Mouse (Mus musculus): ENCODE measurements at regions not wholly inside any gene's neighbourhood (a gene's known extent, or its start where the extent isn't known, plus 50 kb on each side); places are given as distances from the start of the nearest gene placed in this dataset.

DNA sequence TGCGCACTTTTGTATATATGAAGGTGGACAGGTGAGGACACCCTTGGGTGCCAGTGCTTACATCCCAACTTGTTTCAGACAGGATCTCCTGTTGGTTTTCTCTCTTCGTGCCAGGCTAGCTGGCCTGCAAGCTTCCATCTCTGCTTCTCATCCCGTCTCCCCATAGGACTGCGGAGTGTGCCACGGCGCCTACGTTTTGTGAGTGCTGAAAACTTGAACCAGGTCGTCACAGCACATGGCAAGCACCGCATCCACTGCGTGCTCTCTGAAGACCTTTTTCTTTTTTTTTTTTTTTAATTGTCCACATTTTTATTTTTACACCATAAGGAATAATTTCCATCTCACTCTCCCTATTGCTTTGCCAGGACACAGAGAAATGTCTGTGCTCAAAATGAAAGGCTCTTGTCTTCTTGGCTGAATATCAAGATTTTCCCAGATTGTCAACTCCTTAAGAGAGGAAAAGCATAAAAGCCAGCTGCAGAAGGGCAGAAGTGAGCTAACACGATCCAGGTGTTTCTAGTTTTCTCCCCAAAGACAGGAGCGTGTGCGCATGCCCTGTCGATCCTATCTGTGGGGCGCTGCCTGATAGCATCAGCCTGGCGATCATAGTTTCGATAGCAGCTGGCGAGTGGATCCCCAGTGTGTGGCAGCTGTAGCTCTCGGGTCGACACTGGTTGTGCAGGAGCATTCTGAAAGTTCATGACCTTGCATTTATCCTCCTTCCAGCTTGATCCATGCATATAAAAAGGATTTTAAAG lies 326.4 kb upstream of the Ddhd1 start:
- no peak for DNase-seq (ENCODE audit: low read depth, low spot score)

DNA sequence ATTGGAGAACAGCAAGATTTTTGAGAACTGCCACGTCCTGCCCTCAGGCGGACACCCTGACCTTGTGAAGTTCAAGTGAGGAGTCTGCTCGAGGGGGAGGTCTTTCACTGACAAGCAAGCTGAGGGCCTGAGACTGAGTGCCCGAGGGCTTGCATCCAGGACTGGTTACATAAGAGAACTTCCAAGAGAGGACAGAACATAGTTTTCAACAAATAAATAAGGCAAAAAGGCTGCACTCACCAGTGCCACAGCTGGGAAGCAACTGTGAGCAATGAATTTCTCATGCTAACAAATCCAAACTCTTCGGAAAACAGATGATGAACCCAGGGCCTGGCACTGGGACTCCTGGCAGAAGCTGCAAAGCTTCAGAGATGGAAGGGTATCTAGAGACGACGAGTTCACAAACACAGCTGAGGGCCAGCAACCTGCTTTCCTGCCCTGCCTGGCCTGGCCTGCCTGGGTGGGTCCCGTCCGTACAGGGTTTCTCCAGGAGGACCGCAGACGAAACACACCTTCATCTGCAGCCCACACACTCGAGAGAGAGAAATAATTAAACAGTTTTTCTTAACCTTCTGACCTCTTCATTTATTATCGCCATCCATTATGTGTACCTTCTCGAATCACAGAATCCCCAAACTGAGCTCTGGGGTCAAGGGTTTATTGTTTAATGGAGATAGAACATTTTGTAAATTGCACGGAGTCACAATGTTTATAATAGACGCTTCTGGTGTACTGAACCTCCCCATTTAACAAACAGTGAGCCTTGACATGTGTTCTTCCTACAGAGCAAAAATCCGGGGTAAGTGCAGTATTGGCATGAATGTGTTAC lies 334.3 kb upstream of the Ddhd1 start:
- no peak for DNase-seq (ENCODE audit: low read depth, low spot score)

DNA sequence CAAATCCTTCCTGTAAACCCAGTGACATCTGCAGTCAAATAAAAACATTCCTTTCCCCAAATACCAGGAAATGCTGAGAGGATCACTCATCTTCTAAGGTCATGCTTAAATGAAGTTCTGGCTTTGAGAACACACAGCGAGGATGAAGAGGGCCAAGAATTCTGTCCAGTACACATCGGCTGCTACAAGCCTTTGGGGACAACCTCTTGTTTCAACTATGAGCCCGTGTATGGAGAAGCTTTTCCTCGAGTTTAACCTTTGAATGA lies 334.9 kb upstream of the Ddhd1 start:
- DNase-seq (ENCODE audit: low read depth, low spot score) = no peak

DNA sequence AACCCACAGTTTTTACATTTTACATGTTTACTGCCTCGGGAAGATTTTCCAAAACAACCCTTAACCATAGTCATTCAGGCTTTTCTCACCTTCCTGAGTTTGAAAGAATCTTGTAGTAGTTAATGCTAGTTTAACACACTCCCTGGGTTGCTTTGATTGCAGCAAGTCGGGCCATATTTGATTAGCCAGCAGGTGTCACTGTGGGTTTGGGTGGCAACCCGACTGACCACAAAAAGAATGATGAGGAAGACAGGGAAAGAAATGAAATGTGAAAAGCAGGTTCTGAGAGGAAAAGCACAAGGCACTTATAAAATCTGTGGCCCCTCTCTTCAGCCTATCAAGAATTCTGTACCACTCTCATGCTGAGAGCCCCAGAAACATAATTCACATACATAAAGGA lies 335.7 kb upstream of the Ddhd1 start:
- peak; percentile 21 for DNase-seq (ENCODE audit: low read depth, low spot score)

DNA sequence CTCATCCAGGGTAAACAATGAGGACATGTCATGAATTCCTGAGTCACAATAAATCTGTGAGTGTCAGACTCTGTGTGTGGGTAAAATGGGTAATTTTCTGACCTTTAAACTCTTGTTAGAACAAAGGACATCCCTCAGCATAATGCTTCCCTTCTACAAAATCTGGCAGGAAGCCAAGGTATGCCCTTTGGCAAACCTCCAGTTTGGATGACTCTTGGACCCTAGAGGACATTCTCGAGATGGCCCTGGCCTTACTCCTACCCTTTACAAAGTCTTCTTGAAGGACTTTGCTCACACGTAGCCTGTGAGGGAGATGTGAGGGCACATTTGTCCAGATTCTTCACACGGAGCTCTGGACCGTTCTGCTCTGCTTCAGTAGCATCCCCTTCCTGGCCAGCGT lies 338.8 kb upstream of the Ddhd1 start:
- no peak for DNase-seq (ENCODE audit: low read depth, low spot score)

DNA sequence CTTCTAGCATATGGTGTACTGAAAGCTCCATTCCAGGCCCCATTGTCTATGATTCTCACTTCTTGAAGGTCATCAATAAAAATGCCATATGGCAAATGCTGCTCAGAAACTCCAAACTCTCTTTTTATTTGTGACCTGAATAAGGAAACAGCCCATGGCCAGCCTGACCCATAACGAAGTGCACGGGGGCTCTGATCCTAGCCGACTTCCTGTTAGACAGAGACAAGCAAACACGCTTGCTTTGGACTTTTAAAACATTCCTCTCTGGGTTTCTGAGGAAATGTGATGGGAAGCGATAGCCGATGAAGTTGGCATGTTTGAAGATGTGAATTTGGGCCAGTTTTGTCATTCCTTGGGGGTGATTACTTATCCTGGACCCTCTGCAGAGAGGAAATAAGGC lies 346.1 kb upstream of the Ddhd1 start:
- DNase-seq (ENCODE audit: low read depth, low spot score) = no peak

- no peak for DNase-seq (ENCODE audit: low read depth, low spot score)
Measured at GRCm38 (mm10) chr14:46005307-46005706, 347.4 kb upstream of the Ddhd1 start.

DNA sequence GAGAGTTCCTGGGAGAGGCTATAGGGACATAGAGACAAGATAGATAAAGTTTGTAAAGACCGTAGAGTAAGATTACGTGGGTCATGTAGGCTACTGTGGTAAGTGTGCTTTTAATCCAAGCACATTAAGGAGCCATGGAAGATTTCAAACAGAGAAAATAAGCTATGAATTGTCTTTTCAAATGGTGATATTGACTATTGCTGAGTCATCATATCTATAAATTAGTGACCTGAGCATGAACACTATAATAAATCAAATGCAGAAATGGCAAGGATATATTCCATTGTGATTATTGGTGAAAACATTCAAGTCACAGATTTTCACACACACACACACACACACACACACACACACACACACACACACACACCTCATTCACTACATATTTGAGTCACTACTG lies 355.3 kb upstream of the Ddhd1 start:
- DNase-seq (ENCODE audit: low read depth, low spot score) = no peak

GRCm38 (mm10) chr14:46014090-46014489 lies 356.1 kb upstream of the Ddhd1 start:
- DNase-seq (ENCODE audit: low read depth, low spot score) = no peak

GRCm38 (mm10) chr14:46015682-46016400 lies 357.9 kb upstream of the Ddhd1 start:
- no peak for DNase-seq (ENCODE audit: low read depth, low spot score)

DNA sequence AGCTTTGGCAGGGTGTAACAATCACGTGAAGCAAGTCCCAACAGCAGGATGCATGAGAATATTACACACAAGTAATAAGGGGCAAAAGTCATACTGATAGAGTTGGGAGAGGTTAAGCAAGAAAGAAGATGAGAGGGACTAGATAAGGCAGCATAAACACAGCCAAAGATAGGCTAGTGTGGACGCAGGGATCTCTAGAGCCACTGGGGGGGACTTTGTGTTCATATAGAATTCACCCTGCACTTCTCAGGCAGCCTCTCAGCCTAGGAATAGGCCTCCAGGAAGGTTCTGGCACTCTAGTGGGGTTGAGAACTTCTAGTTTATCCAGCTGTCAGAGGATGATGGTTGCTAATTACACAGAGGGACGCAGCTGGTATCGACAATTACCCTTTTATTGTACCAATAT lies 358.8 kb upstream of the Ddhd1 start:
- DNase-seq (ENCODE audit: low read depth, low spot score) = no peak

DNA sequence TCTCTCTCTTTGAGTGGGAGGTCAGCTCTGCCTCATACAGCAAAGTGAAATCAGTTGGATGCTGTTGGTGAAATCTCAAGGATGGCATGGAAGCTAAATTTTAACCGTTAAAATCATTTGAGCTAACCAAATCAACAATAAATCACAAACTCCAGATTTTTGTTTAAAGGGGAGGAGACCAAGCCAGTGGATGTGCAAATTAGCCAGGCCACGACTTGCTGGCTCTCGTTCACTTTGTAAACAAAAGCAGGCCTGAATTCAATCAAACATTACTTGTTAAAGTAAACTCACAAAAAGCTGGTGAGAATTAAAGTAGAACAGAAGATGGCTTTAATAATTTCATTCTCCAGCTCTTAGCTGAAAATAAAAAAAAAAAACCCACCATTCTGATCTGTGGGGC lies 359.3 kb upstream of the Ddhd1 start:
- DNase-seq (ENCODE audit: low read depth, low spot score) = no peak

- no peak for DNase-seq (ENCODE audit: low read depth, low spot score)
Measured at GRCm38 (mm10) chr14:46017976-46018375, 360.0 kb upstream of the Ddhd1 start.

DNA sequence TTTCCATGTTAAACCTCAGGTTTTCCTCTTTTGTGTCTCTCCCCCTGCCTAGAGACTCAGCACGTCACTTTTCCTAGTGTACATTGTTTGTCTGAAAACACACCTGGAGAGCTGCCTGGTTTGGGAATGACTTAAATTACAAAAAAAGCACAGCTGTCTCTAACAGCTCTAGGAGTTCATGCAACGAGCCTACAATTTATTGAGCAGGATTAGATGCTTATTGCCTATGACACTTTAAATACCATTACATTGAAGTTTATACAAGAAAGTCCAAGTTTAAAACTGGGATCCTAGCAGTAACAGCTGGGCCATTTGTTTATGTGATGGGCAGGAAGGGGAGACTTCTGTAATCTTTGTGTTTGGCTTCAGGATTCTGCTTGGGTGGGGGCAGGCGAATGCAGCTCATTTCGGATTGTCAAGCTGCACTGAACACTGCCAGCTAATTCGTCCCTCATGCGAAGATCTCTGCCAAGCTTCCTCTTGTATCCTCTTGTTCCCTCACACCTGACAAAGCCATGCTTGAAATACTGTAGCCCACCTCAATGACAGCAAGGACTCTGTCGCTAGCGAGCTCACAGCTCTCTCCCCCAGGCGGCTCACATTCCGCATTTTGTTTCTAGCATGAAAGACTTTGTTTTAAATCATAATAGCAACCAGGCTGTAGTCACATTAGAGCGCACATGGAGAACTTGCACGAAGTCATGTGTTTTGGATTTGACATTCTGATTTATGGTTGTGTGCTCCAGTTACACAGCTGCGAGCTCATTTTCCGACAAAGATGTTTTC lies 359.8 kb upstream of the Gm15217 start:
- no peak for DNase-seq (ENCODE audit: low read depth, low spot score)

DNA sequence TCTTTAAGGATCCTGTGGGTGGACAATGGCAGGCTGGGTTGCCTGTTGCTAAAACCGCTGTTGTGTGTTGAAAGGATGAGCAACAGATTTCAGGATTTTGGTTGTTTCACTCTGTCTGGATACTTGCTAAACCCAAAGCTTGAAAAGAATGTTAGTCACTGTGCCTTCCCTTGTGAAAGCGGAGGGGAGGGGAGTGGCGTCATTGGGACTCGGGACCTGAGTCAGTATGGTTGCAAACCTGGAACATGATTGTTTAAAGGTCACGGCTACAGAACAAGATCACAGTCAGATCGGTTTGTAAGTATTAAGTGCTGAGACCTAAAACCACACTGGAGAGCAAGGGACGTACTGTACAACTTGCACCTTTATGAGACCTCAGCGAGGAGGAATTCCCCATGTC lies 344.9 kb upstream of the Gm15217 start:
- no peak for DNase-seq (ENCODE audit: low read depth, low spot score)

DNA sequence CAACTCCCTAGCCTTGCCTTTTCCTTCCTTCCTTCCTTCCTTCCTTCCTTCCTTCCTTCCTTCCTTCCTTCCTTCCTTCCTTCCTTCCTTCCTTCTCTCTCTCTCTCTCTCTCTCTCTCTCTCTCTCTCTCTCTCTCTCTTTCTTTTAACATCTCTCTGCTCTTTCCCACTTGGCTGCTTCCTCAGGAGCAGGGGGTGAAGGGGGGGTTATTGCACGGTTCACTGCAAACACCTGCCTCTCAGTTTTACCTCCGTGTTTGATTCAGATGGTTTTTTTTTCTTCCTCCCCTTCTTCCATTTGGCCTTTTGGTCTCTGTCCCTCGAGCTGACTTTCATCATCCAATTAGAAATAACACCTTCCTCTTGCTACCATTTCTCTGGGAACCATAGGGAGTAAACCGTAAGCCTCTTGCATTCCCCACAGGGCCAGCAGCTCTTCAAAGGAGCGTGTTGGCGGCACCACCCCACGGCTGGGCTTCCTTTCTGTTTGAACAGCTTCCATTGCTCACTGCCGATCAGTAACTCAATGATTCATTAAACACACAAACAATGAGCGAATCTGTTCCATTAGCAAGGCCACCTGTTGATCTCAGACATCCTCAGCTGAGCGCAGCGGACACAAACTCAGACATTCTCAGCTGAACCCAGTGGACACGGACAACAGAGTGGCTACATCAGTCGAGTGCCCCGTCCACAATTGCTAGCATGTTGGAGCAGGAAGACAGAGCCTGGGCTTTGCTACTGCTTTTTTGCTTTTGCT lies 318.4 kb upstream of the Gm15217 start:
- peak; percentile 24 for DNase-seq (ENCODE audit: low read depth, low spot score)

- DNase-seq (ENCODE audit: low read depth, low spot score) = no peak
Measured at GRCm38 (mm10) chr14:46067102-46067801, 312.0 kb upstream of the Gm15217 start.

DNA sequence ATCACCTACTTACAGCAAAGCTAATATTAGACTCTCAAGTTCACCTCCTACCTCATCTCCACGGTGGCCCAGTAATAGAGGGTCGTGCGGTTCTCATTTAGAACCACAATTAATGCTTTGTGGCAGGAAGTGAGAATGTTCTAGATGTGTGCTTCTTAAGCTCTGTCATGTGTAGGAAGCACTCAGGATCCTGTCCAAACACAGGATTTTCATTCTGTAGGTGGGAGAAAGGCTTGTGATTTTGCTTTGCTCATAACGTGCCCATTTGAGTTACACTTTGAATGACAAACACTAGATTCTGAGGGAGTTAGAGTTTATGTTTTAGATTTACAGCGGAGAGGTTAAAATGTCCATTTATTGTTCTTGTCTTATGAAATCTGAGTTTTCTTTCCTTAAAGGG lies 308.0 kb upstream of the Gm15217 start:
- no peak for DNase-seq (ENCODE audit: low read depth, low spot score)

DNA sequence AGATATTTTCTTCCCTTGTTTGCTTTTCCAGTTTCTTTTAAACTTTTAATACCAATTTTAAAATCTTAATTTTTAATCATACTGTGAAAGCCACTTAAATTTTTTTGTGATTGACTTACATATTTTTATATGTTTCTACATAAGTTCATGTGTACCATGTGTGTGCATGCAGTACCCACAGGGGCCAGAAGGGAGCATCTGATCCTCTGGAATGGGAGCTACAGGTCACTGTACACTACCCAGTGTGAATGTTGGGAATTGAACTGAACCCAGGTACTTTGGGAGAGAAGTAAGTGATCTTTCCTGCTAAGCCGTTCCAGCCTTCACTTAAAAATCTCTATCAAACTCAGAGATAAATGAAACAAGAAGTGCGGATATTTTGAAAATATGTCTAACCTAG lies 302.5 kb upstream of the Gm15217 start:
- no peak for DNase-seq (ENCODE audit: low read depth, low spot score)

DNA sequence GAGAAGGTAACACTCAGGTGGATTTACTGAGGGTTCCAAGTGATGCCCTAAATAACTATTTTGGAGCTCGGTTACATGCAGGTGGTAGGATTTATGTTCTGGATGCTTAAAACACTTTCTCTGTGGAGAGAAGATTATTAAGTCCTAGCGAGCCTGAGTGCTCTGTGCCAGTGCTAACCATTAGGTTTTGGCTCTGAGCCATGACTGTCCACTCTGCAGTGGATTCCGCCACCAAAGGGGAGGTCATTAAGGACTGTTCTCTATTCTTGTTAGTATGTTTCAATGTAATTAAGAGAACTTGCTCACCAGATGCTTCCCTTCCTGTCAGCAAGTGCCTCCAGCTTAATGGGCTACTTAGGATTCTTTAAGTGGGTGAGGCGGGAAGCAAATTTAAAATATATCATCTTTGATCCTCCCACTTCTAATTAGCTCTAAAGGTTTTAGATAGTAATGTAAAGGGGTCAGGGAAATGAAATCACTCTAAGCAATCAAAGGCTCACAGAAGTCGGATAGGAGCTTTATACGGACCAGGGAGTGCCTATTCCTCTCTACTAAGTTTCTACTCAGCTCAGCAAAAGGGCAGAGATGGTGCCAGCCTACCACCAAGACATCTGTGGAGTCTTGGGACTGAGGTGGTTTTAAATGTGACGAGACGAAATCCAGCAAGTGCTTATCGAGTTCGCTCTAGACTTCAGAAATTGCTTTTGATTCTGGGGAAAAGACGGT lies 301.6 kb upstream of the Gm15217 start:
- peak; percentile 19 for DNase-seq (ENCODE audit: low read depth, low spot score)
